Mouse (Mus musculus) adrenal gland, adult 8-10 months (tissue): ENCODE measurements around the gene Abhd16a. TPM values are rescaled to one million over a fixed set of nuclear protein-coding genes. Genes with fewer than 3 reads are reported as not detected.

ENCODE experiments used
- DNase-seq: peaks from one replicate; pipeline ENCODE4 v3.0.0; 2022
- total RNA-seq, 4 experiments: library from RNA; stranded (reverse); gene quantifications; 2 replicates each; pipeline ENCODE4 v1.2.4; 2022

Abhd16a gene
- total RNA-seq, 4 experiments from 2014 or later = 79.4 to 124 (median 103) TPM

GRCm38 (mm10) chr17:35060071-35060470, 29.0 kb upstream of the Abhd16a start:
- DNase-seq = no peak

GRCm38 (mm10) chr17:35060737-35061297, 28.2 kb upstream of the Abhd16a start:
- DNase-seq = no peak

GRCm38 (mm10) chr17:35061299-35061698, 27.8 kb upstream of the Abhd16a start:
- no peak for DNase-seq

- DNase-seq = no peak
Observed at GRCm38 (mm10) chr17:35063466-35063865, 25.6 kb upstream of the Abhd16a start.

- no peak for DNase-seq
Observed at GRCm38 (mm10) chr17:35064378-35064877, 24.6 kb upstream of the Abhd16a start.

GRCm38 (mm10) chr17:35064951-35065947, 23.8 kb upstream of the Abhd16a start, which contains the start of gene Ly6g6c:
Gene Ly6g6c, plus strand, starts transcription at chr17:35065388.
- no peak for DNase-seq

GRCm38 (mm10) chr17:35066084-35066483, 23.0 kb upstream of the Abhd16a start, which contains the start of gene Mpig6b:
Gene Mpig6b, minus strand, starts transcription at chr17:35066184.
- no peak for DNase-seq

GRCm38 (mm10) chr17:35068213-35068914, 20.7 kb upstream of the Abhd16a start:
- no peak for DNase-seq

- DNase-seq = no peak
Observed at GRCm38 (mm10) chr17:35070556-35071229, 18.4 kb upstream of the Abhd16a start.

- DNase-seq = no peak
Observed at GRCm38 (mm10) chr17:35071454-35071853, 17.6 kb upstream of the Abhd16a start.

GRCm38 (mm10) chr17:35074097-35074496, 15.0 kb upstream of the Abhd16a start:
- DNase-seq = no peak

GRCm38 (mm10) chr17:35076507-35077176, 12.4 kb upstream of the Abhd16a start, which contains the start of gene Ly6g6e:
Gene Ly6g6e, plus strand, starts transcription at chr17:35076902.
- no peak for DNase-seq

- DNase-seq = no peak
Observed at GRCm38 (mm10) chr17:35077285-35077684, 11.8 kb upstream of the Abhd16a start.

- DNase-seq = no peak
Observed at GRCm38 (mm10) chr17:35077786-35078233, 11.3 kb upstream of the Abhd16a start, which contains the start of gene Ly6g6d. Gene Ly6g6d, minus strand, starts transcription at chr17:35078065.

- no peak for DNase-seq
Observed at GRCm38 (mm10) chr17:35079778-35080177, 9.3 kb upstream of the Abhd16a start.

GRCm38 (mm10) chr17:35080248-35080647, 8.8 kb upstream of the Abhd16a start:
- DNase-seq = no peak

- DNase-seq = no peak
Observed at GRCm38 (mm10) chr17:35080710-35081109, 8.4 kb upstream of the Abhd16a start.

GRCm38 (mm10) chr17:35082841-35083576, 6.1 kb upstream of the Abhd16a start:
- DNase-seq = no peak

GRCm38 (mm10) chr17:35083929-35084497, 5.0 kb upstream of the Abhd16a start:
- no peak for DNase-seq
